Mouse (Mus musculus): ENCODE measurements around the gene 6430628N08Rik. TPM values are rescaled to one million over a fixed set of nuclear protein-coding genes. Genes with fewer than 3 reads are reported as not detected.

The 6430628N08Rik gene
- not detected in 2 replicates for polyA plus RNA-seq (2014; fragmentation: Nextera tagmentation; extraction: Ambion mirVana)

GRCm38 (mm10) chr4:115890553-115890952, at the start of gene 6430628N08Rik:
6430628N08Rik (plus strand) TSS chr4:115890665.
- H3K4me1 ChIP-seq (ENCODE audit: insufficient read depth), result no peaks in the 10 kb centered on the region
- ATAC-seq (ENCODE audit: insufficient read depth), result no peak
- H3K27ac ChIP-seq (ENCODE audit: low read depth), result no peak within 1 kb of the TSS
- no peak within 1 kb of the TSS for H3K9ac ChIP-seq
- H3K9me3 ChIP-seq (ENCODE audit: low read depth, low read length), result no peaks in the 10 kb centered on the region
- H3K4me3 ChIP-seq (ENCODE audit: low read depth, low read length), result peak within 1 kb of the TSS; percentile 19; the same call in 1 of the 2 replicates
- H3K4me2 ChIP-seq, result peak within 1 kb of the TSS; percentile 54
- TF ChIP-seq CTCF (IDR thresholded peaks at IDR 0.05; ENCODE audit: low read depth), result no peak
- peak; percentile 16 for DNase-seq
- 0% methylated on average over 31 of the region's 31 CpGs for WGBS
- no peaks in the 10 kb centered on the region for H3K36me3 ChIP-seq (ENCODE audit: insufficient read depth)
- H3K27me3 ChIP-seq (ENCODE audit: insufficient read depth, low read length), result peaks cover 25% of the 10 kb centered on the region

GRCm38 (mm10) chr4:115840842-115841241, 49.6 kb upstream of the 6430628N08Rik start:
- ATAC-seq (ENCODE audit: insufficient read depth), result no peak
- H3K4me1 ChIP-seq (ENCODE audit: insufficient read depth), result no peaks in the 10 kb centered on the region
- H3K27me3 ChIP-seq (ENCODE audit: insufficient read depth, low read length), result no peaks in the 10 kb centered on the region
- no peak overlapping the region for H3K9ac ChIP-seq
- no peaks in the 10 kb centered on the region for H3K9me3 ChIP-seq (ENCODE audit: low read depth, low read length)
- no peak overlapping the region for H3K4me3 ChIP-seq (ENCODE audit: low read depth, low read length)
- no peak overlapping the region for H3K27ac ChIP-seq (ENCODE audit: low read depth)
- TF ChIP-seq CTCF (IDR thresholded peaks at IDR 0.05; ENCODE audit: low read depth), result no peak
- no peak overlapping the region for H3K4me2 ChIP-seq
- H3K36me3 ChIP-seq (ENCODE audit: insufficient read depth), result no peaks in the 10 kb centered on the region
- no peak for DNase-seq
- WGBS, result 83% methylated on average over 4 of the region's 4 CpGs

- no peak overlapping the region for H3K27ac ChIP-seq (ENCODE audit: low read depth)
- no peak for ATAC-seq (ENCODE audit: insufficient read depth)
- H3K36me3 ChIP-seq (ENCODE audit: insufficient read depth), result peaks cover 10% of the 10 kb centered on the region
- H3K4me1 ChIP-seq (ENCODE audit: insufficient read depth), result peaks cover 4% of the 10 kb centered on the region; the same call in 1 of the 2 replicates
- no peaks in the 10 kb centered on the region for H3K27me3 ChIP-seq (ENCODE audit: insufficient read depth, low read length)
- no peak for TF ChIP-seq CTCF (IDR thresholded peaks at IDR 0.05; ENCODE audit: low read depth)
- 56% methylated on average over 2 of the region's 2 CpGs for WGBS
- no peak overlapping the region for H3K4me3 ChIP-seq (ENCODE audit: low read depth, low read length)
- peak; percentile 35 for DNase-seq
- no peak overlapping the region for H3K4me2 ChIP-seq
- no peaks in the 10 kb centered on the region for H3K9me3 ChIP-seq (ENCODE audit: low read depth, low read length)
- H3K9ac ChIP-seq, result no peak overlapping the region
These were observed 43.8 kb upstream of the 6430628N08Rik start for GRCm38 (mm10) chr4:115846656-115847055.

- Histone ChIP-seq H3K9ac (no peak overlapping the region), H3K27me3 (ENCODE audit: insufficient read depth, low read length) (no peaks in the 10 kb centered on the region), H3K27ac (ENCODE audit: low read depth) (no peak overlapping the region), H3K4me3 (ENCODE audit: low read depth, low read length) (no peak overlapping the region), H3K36me3 (ENCODE audit: insufficient read depth) (peaks cover 10% of the 10 kb centered on the region), H3K4me2 (no peak overlapping the region), H3K9me3 (ENCODE audit: low read depth, low read length) (no peaks in the 10 kb centered on the region), H3K4me1 (ENCODE audit: insufficient read depth) (peaks cover 4% of the 10 kb centered on the region; the same call in 1 of the 2 replicates)
- ATAC-seq (ENCODE audit: insufficient read depth) (no peak), DNase-seq (no peak)
- no peak for TF ChIP-seq CTCF (IDR thresholded peaks at IDR 0.05; ENCODE audit: low read depth)
- 40% methylated on average over 5 of the region's 5 CpGs for WGBS
These were observed 43.1 kb upstream of the 6430628N08Rik start for GRCm38 (mm10) chr4:115847377-115847776.

- 90% methylated on average over 1 of the region's 1 CpGs for WGBS
- no peak for TF ChIP-seq CTCF (IDR thresholded peaks at IDR 0.05; ENCODE audit: low read depth)
- Histone ChIP-seq H3K4me3 (ENCODE audit: low read depth, low read length) (no peak overlapping the region), H3K27me3 (ENCODE audit: insufficient read depth, low read length) (no peaks in the 10 kb centered on the region), H3K36me3 (ENCODE audit: insufficient read depth) (peaks cover 10% of the 10 kb centered on the region), H3K4me1 (ENCODE audit: insufficient read depth) (peaks cover 4% of the 10 kb centered on the region; the same call in 1 of the 2 replicates), H3K4me2 (no peak overlapping the region), H3K27ac (ENCODE audit: low read depth) (no peak overlapping the region), H3K9ac (no peak overlapping the region), H3K9me3 (ENCODE audit: low read depth, low read length) (no peaks in the 10 kb centered on the region)
- ATAC-seq (ENCODE audit: insufficient read depth) (no peak), DNase-seq (no peak)
These were observed 42.4 kb upstream of the 6430628N08Rik start for GRCm38 (mm10) chr4:115848083-115848482.

- H3K4me1 ChIP-seq (ENCODE audit: insufficient read depth), result peaks cover 4% of the 10 kb centered on the region; the same call in 1 of the 2 replicates
- H3K9ac ChIP-seq, result no peak overlapping the region
- no peak overlapping the region for H3K4me3 ChIP-seq (ENCODE audit: low read depth, low read length)
- H3K27ac ChIP-seq (ENCODE audit: low read depth), result peak overlapping the region; percentile 30; the same call in 1 of the 2 replicates
- DNase-seq, result no peak
- no peak for TF ChIP-seq CTCF (IDR thresholded peaks at IDR 0.05; ENCODE audit: low read depth)
- H3K9me3 ChIP-seq (ENCODE audit: low read depth, low read length), result no peaks in the 10 kb centered on the region
- peaks cover 12% of the 10 kb centered on the region for H3K36me3 ChIP-seq (ENCODE audit: insufficient read depth)
- peak; percentile 79; the same call in 1 of the 2 replicates for ATAC-seq (ENCODE audit: insufficient read depth)
- WGBS, result 41% methylated on average over 8 of the region's 8 CpGs
- no peak overlapping the region for H3K4me2 ChIP-seq
- no peaks in the 10 kb centered on the region for H3K27me3 ChIP-seq (ENCODE audit: insufficient read depth, low read length)
These were observed 41.3 kb upstream of the 6430628N08Rik start for GRCm38 (mm10) chr4:115848990-115849677.

GRCm38 (mm10) chr4:115850111-115850510, 40.4 kb upstream of the 6430628N08Rik start:
- peaks cover 12% of the 10 kb centered on the region for H3K36me3 ChIP-seq (ENCODE audit: insufficient read depth)
- TF ChIP-seq CTCF (IDR thresholded peaks at IDR 0.05; ENCODE audit: low read depth), result no peak
- H3K9me3 ChIP-seq (ENCODE audit: low read depth, low read length), result no peaks in the 10 kb centered on the region
- H3K27ac ChIP-seq (ENCODE audit: low read depth), result no peak overlapping the region
- H3K4me2 ChIP-seq, result no peak overlapping the region
- peaks cover 4% of the 10 kb centered on the region; the same call in 1 of the 2 replicates for H3K4me1 ChIP-seq (ENCODE audit: insufficient read depth)
- H3K27me3 ChIP-seq (ENCODE audit: insufficient read depth, low read length), result no peaks in the 10 kb centered on the region
- ATAC-seq (ENCODE audit: insufficient read depth) (no peak), DNase-seq (no peak)
- H3K9ac ChIP-seq, result no peak overlapping the region
- no peak overlapping the region for H3K4me3 ChIP-seq (ENCODE audit: low read depth, low read length)
- 67% methylated on average over 2 of the region's 2 CpGs for WGBS
